ENCODE assay signal across 22 mouse cellular contexts in the genomic region with DNA sequence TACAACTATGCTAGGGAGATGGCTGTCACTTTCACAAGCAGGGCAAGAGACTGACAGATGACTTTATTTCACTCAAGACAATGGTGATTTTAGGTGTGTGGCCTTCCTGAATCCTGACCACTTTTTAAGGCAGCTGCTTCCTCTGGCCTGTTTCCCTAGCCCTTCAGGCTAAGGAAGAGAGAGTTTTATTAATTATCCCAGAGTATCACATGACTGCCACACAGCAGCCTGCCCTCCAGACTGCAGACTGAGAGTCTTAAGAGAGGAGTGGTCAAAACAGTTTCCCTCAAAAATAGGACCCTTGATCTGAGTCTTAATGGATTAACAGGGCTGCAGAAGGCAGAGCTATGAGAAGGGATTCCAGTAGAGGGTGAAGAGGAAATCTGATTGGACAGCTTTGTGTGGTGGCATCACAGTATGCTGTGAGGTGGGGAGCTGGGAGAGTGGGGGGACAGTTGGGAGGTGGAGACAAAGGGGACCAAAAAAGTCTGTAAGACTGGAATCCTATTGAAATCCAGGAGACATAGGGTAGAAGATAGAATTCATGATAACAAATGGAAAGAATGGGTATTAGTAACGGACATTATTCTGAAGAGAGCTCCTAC.
DNase-seq lines count a peak whose midpoint lies in the region; ATAC-seq and TF ChIP-seq lines count a peak whose summit lies in the region.
"Had no signal": no experiment of that assay in that cellular context is flagged by ENCODE, and none has a peak within 500 bp of the region (broad histone marks: within the 10 kb centered on the region; RNA-seq: fewer than 3 reads in every experiment).

No protein-coding gene starts in this region.

- H3K27ac ChIP-seq in forebrain, embryonic 13.5 days: no peak overlapping the region
- H3K27ac ChIP-seq in forebrain, postnatal 0 days (ENCODE audit: low read depth, low read length): no peak overlapping the region
- no peak overlapping the region for H3K27ac ChIP-seq in kidney, postnatal 0 days
- H3K27ac ChIP-seq in lung, embryonic 16.5 days (ENCODE audit: low read length): no peak overlapping the region
- no peak overlapping the region for H3K27ac ChIP-seq in midbrain, embryonic 12.5 days (replicated peaks)
- no peak overlapping the region for H3K27ac ChIP-seq in midbrain, embryonic 13.5 days
- H3K27ac ChIP-seq: gastrocnemius, adult 2 months; hindbrain, embryonic 13.5 days; hindbrain, postnatal 0 days had no signal

- no peak overlapping the region for H3K4me2 ChIP-seq in forebrain, embryonic 13.5 days
- H3K4me2 ChIP-seq in forebrain, postnatal 0 days (ENCODE audit: low read depth): no peak overlapping the region
- no peak overlapping the region for H3K4me2 ChIP-seq in kidney, postnatal 0 days (ENCODE audit: low read length)
- no peak overlapping the region for H3K4me2 ChIP-seq in lung, embryonic 16.5 days (ENCODE audit: low read depth, low read length)
- H3K4me2 ChIP-seq in midbrain, embryonic 12.5 days (replicated peaks): no peak overlapping the region
- H3K4me2 ChIP-seq in midbrain, embryonic 13.5 days (replicated peaks): no peak overlapping the region
- H3K4me2 ChIP-seq: heart, embryonic 11.5 days; hindbrain, embryonic 13.5 days had no signal

- peak; percentile 52; the same call in 1 of the 2 replicates for ATAC-seq in forebrain, embryonic 13.5 days
- no peak for ATAC-seq in forebrain, postnatal 0 days
- ATAC-seq in kidney, postnatal 0 days (replicated peaks; ENCODE audit: low FRiP score, low read depth): no peak
- ATAC-seq in lung, embryonic 16.5 days (ENCODE audit: low read depth): peak; percentile 61
- ATAC-seq in midbrain, embryonic 12.5 days (ENCODE audit: low FRiP score, low read depth): 0 out of 2 replicates have a peak, but pooled peaks have one; percentile 44
- ATAC-seq in midbrain, embryonic 13.5 days: no peak
- ATAC-seq: CD4-positive, CD25-positive, alpha-beta regulatory T cell, adult 4 months; forebrain, embryonic 16.5 days; hindbrain, postnatal 0 days had no signal

- peaks cover 7% of the 10 kb centered on the region; the same call in 1 of the 2 replicates for H3K9me3 ChIP-seq in forebrain, embryonic 13.5 days (replicated peaks)
- H3K9me3 ChIP-seq in forebrain, postnatal 0 days (ENCODE audit: low read length): no peaks in the 10 kb centered on the region
- H3K9me3 ChIP-seq in kidney, postnatal 0 days (replicated peaks; ENCODE audit: low read length): no peaks in the 10 kb centered on the region
- H3K9me3 ChIP-seq in lung, embryonic 16.5 days (ENCODE audit: control insufficient read depth, low read length): no peaks in the 10 kb centered on the region
- 0 out of 2 replicates have a peak, but pooled peaks cover 3% of the 10 kb centered on the region for H3K9me3 ChIP-seq in midbrain, embryonic 12.5 days
- 0 out of 2 replicates have a peak, but pooled peaks cover 8% of the 10 kb centered on the region for H3K9me3 ChIP-seq in midbrain, embryonic 13.5 days

- no peak overlapping the region for H3K4me3 ChIP-seq in forebrain, embryonic 13.5 days
- no peak overlapping the region for H3K4me3 ChIP-seq in forebrain, postnatal 0 days (ENCODE audit: low read depth, low read length)
- no peak overlapping the region for H3K4me3 ChIP-seq in kidney, postnatal 0 days (replicated peaks; ENCODE audit: low read depth, low read length)
- H3K4me3 ChIP-seq in lung, embryonic 16.5 days (ENCODE audit: low read length): no peak overlapping the region
- H3K4me3 ChIP-seq in midbrain, embryonic 12.5 days: no peak overlapping the region
- no peak overlapping the region for H3K4me3 ChIP-seq in midbrain, embryonic 13.5 days (replicated peaks)
- H3K4me3 ChIP-seq: gastrocnemius, adult 2 months; hindbrain, embryonic 13.5 days had no signal

- no peaks in the 10 kb centered on the region for H3K36me3 ChIP-seq in forebrain, embryonic 13.5 days (ENCODE audit: poor library complexity, severe bottlenecking)
- H3K36me3 ChIP-seq in forebrain, postnatal 0 days (ENCODE audit: insufficient read depth): no peaks in the 10 kb centered on the region
- H3K36me3 ChIP-seq in kidney, postnatal 0 days (ENCODE audit: insufficient read depth, low read length): no peaks in the 10 kb centered on the region
- H3K36me3 ChIP-seq in lung, embryonic 16.5 days (ENCODE audit: control insufficient read depth, insufficient read depth, low read length): no peaks in the 10 kb centered on the region
- no peaks in the 10 kb centered on the region for H3K36me3 ChIP-seq in midbrain, embryonic 12.5 days
- H3K36me3 ChIP-seq in midbrain, embryonic 13.5 days: no peaks in the 10 kb centered on the region
- H3K36me3 ChIP-seq: hindbrain, embryonic 13.5 days had no signal

- H3K4me1 ChIP-seq in forebrain, embryonic 13.5 days: peaks cover 8% of the 10 kb centered on the region
- no peaks in the 10 kb centered on the region for H3K4me1 ChIP-seq in forebrain, postnatal 0 days (ENCODE audit: insufficient read depth)
- H3K4me1 ChIP-seq in kidney, postnatal 0 days (replicated peaks; ENCODE audit: insufficient read depth, low read length): no peaks in the 10 kb centered on the region
- peaks cover 6% of the 10 kb centered on the region for H3K4me1 ChIP-seq in lung, embryonic 16.5 days (replicated peaks; ENCODE audit: control insufficient read depth, insufficient read depth, low read length)
- H3K4me1 ChIP-seq in midbrain, embryonic 12.5 days: peaks cover 18% of the 10 kb centered on the region
- H3K4me1 ChIP-seq in midbrain, embryonic 13.5 days (replicated peaks): peaks cover 13% of the 10 kb centered on the region

- H3K9ac ChIP-seq in forebrain, embryonic 13.5 days: no peak overlapping the region
- no peak overlapping the region for H3K9ac ChIP-seq in forebrain, postnatal 0 days
- H3K9ac ChIP-seq in kidney, postnatal 0 days (ENCODE audit: low read depth, low read length): no peak overlapping the region
- no peak overlapping the region for H3K9ac ChIP-seq in lung, embryonic 16.5 days (ENCODE audit: low read length)
- 0 out of 2 replicates have a peak overlapping the region, but pooled peaks have one; percentile 6 for H3K9ac ChIP-seq in midbrain, embryonic 12.5 days (replicated peaks)
- H3K9ac ChIP-seq in midbrain, embryonic 13.5 days (replicated peaks): no peak overlapping the region
- H3K9ac ChIP-seq: hindbrain, embryonic 13.5 days had no signal

- no peak for DNase-seq in forebrain, postnatal 0 days
- peak; percentile 22 for DNase-seq in kidney, postnatal 0 days (ENCODE audit: low spot score)
- DNase-seq in kidney, postnatal 4 days: no peak
- DNase-seq in lung, postnatal 36 days: no peak
- DNase-seq: adrenal gland, adult 2 months; adrenal gland, postnatal 14 days; cerebellum, adult 11 months; cerebellum, adult 2 months; cerebellum, adult 9-11 months; cerebellum, postnatal 25 days; gastrocnemius, adult 2 months; gastrocnemius, postnatal 14 days; heart, adult 11 months had no signal

- no peak for TF ChIP-seq CTCF in forebrain, postnatal 0 days (IDR thresholded peaks at IDR 0.05; ENCODE audit: low read depth)
- TF ChIP-seq CTCF in kidney, postnatal 0 days (IDR thresholded peaks at IDR 0.05; ENCODE audit: low read depth): no peak

- H3K27me3 ChIP-seq in forebrain, embryonic 13.5 days: no peaks in the 10 kb centered on the region
- H3K27me3 ChIP-seq in forebrain, postnatal 0 days (ENCODE audit: insufficient read depth, low read length): no peaks in the 10 kb centered on the region
- no peaks in the 10 kb centered on the region for H3K27me3 ChIP-seq in kidney, postnatal 0 days (ENCODE audit: insufficient read depth, low read length)
- H3K27me3 ChIP-seq in lung, embryonic 16.5 days (ENCODE audit: control insufficient read depth, insufficient read depth, low read depth, low read length): no peaks in the 10 kb centered on the region
- no peaks in the 10 kb centered on the region for H3K27me3 ChIP-seq in midbrain, embryonic 12.5 days
- no peaks in the 10 kb centered on the region for H3K27me3 ChIP-seq in midbrain, embryonic 13.5 days
- H3K27me3 ChIP-seq: hindbrain, embryonic 13.5 days had no signal

- WGBS in forebrain, embryonic 13.5 days: 88% methylated on average over 1 of the region's 1 CpGs
- 97% methylated on average over 1 of the region's 1 CpGs for WGBS in forebrain, postnatal 0 days
- WGBS in kidney, postnatal 0 days: 93% methylated on average over 1 of the region's 1 CpGs
- WGBS in lung, embryonic 16.5 days: 88% methylated on average over 1 of the region's 1 CpGs
- 83% methylated on average over 1 of the region's 1 CpGs for WGBS in midbrain, embryonic 12.5 days
- 82% methylated on average over 1 of the region's 1 CpGs for WGBS in midbrain, embryonic 13.5 days

Comparison
In these comparisons a context has a peak if more than half of its experiments do, and no peak if none do; other contexts are left out.
1. ATAC-seq: peak in forebrain, embryonic 13.5 days (single experiment), lung, embryonic 16.5 days (single experiment) and midbrain, embryonic 12.5 days (single experiment); none in forebrain, postnatal 0 days (single experiment), kidney, postnatal 0 days (single experiment) and midbrain, embryonic 13.5 days (single experiment).